Mouse (Mus musculus) limb, embryonic 11.5 days (tissue): ENCODE measurements around the gene Ddx39b. TPM values are rescaled to one million over a fixed set of nuclear protein-coding genes. Genes with fewer than 3 reads are reported as not detected.
A peak's percentile ranks its signal among the peaks of the same experiment; 100 is the strongest.

ENCODE experiments used
- ATAC-seq: fragments of 200-750 bp; cut with Nextera tagmentation; 2 replicates; pipeline ENCODE4 v1.8.0; 2017; ENCODE audit warnings: low read depth; ENCODE audit not compliant: insufficient number of reproducible peaks, low FRiP score, low TSS enrichment
- DNase-seq: peaks from one replicate; pipeline ENCODE4 v3.0.0-alpha.2; 2015; ENCODE audit warnings: low spot score
- H3K27ac ChIP-seq: fragments of 300-500 bp; sonication (generic); replicated peaks from 2 replicates; pipeline ENCODE4 v1.5.1; 2014; ENCODE audit warnings: low read depth, mild to moderate bottlenecking, low read length
- H3K27me3 ChIP-seq: fragments of 300-500 bp; sonication (generic); 2 replicates; pipeline ENCODE4 v1.6.1; 2014; ENCODE audit warnings: mild to moderate bottlenecking, low read length, mixed read lengths; ENCODE audit not compliant: control insufficient read depth, insufficient read depth
- H3K36me3 ChIP-seq: fragments of 300-500 bp; sonication (generic); 2 replicates; pipeline ENCODE4 v1.6.1; 2014; ENCODE audit warnings: mild to moderate bottlenecking, low read length, moderate library complexity, mixed read lengths; ENCODE audit not compliant: control insufficient read depth, insufficient read depth
- H3K4me1 ChIP-seq: fragments of 300-500 bp; sonication (generic); 2 replicates; pipeline ENCODE4 v1.6.1; 2014; ENCODE audit warnings: low read length, mixed read lengths; ENCODE audit not compliant: control insufficient read depth, insufficient read depth
- H3K4me2 ChIP-seq: fragments of 300-500 bp; sonication (generic); 2 replicates; pipeline ENCODE4 v1.6.1; 2014; ENCODE audit warnings: low read depth, mild to moderate bottlenecking, moderate library complexity; ENCODE audit not compliant: severe bottlenecking
- H3K4me3 ChIP-seq: fragments of 300-500 bp; sonication (generic); 2 replicates; pipeline ENCODE4 v1.5.1; 2014; ENCODE audit warnings: low read depth, low read length
- H3K9ac ChIP-seq: fragments of 300-500 bp; sonication (generic); 2 replicates; pipeline ENCODE4 v1.6.1; 2014; ENCODE audit warnings: mild to moderate bottlenecking, low read length
- H3K9me3 ChIP-seq: fragments of 300-500 bp; sonication (generic); 2 replicates; pipeline ENCODE4 v1.6.1; 2016; ENCODE audit warnings: low read length; ENCODE audit not compliant: control insufficient read depth
- WGBS: fragments of 180-500 bp; shearing (Covaris S2); extraction: QIAGEN DNeasy Blood & Tissue Kit; methylation state at CpG from one replicate; pipeline ENCODE4 v1.1.7; 2014; 5-methylcytosine and 5-hydroxymethylcytosine counted together
- polyA plus RNA-seq: library from polyadenylated mRNA; unstranded; fragments of >200 nt; fragmentation: Nextera tagmentation; extraction: Ambion mirVana; gene quantifications from 2 replicates; pipeline ENCODE4 v1.2.1, GENCODE M21; 2014

The Ddx39b gene
- polyA plus RNA-seq, 1 experiment from 2014 or later = 739 TPM

DNA sequence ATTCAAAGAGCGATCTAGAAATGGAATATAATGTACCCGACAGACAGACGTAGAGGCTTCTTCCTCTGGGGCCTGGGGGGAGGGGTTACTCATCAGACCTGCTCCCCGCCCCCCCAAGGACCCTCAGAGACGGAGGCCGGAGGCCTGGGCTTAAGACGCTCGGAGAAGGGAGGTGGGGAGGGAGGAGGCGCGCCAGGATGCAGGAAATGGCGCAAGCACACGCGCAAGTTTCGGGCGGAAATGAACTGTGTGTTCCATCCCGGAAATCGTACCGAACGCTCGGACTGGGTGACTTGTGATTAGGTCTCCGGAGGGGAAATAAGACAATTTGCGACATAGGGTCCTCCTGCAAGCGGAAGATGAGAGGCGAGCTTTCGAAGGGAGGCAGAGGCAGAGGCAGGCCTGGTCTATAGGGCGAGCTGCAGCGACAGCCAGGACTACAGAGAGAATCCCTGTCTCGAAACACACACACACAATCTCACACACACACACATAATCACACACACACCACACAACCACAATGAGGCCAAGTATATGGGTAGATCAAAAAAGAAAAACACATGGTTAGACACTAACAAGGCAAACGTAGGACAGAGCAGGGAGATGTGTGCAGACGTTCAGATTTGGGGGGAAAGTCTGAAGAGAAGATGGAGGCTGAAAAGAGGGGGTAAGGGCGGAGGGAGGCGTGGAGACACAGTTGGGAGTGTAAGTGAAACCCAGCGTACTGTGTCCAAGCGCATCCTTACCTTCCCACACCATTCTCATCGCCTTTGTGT lies 5.7 kb upstream of the Ddx39b start, which contains the start of gene Nfkbil1:
Gene Nfkbil1 (minus strand): TSS at position 179 of the 776 bp plus-strand sequence.
- Histone ChIP-seq H3K9ac (peak within 1 kb of the TSS; percentile 91), H3K4me2 (peak within 1 kb of the TSS; percentile 89), H3K36me3 (no peaks in the 10 kb centered on the region; the same call in 1 of the 2 replicates), H3K27ac (peak within 1 kb of the TSS; percentile 84), H3K9me3 (no peaks in the 10 kb centered on the region), H3K4me3 (peak within 1 kb of the TSS; percentile 49), H3K4me1 (peaks cover 7% of the 10 kb centered on the region; the same call in 1 of the 2 replicates), H3K27me3 (no peaks in the 10 kb centered on the region)
- DNase-seq (peak; percentile 88), ATAC-seq (peak; percentile 65)
- 2% methylated on average over 35 of the region's 35 CpGs for WGBS

GRCm38 (mm10) chr17:35236390-35236746 lies 5.2 kb upstream of the Ddx39b start:
- no peak overlapping the region for H3K9ac ChIP-seq
- ATAC-seq (peak; percentile 67), DNase-seq (peak; percentile 100)
- H3K36me3 ChIP-seq = no peaks in the 10 kb centered on the region; the same call in 1 of the 2 replicates
- peak overlapping the region; percentile 89 for H3K4me2 ChIP-seq
- 1% methylated on average over 18 of the region's 18 CpGs for WGBS
- H3K4me3 ChIP-seq = peak overlapping the region; percentile 49
- no peaks in the 10 kb centered on the region for H3K27me3 ChIP-seq
- peak overlapping the region; percentile 84 for H3K27ac ChIP-seq
- peaks cover 8% of the 10 kb centered on the region; the same call in 1 of the 2 replicates for H3K4me1 ChIP-seq
- no peaks in the 10 kb centered on the region for H3K9me3 ChIP-seq

GRCm38 (mm10) chr17:35236996-35237395 lies 4.5 kb upstream of the Ddx39b start:
- no peaks in the 10 kb centered on the region for H3K9me3 ChIP-seq
- H3K27ac ChIP-seq = no peak overlapping the region
- peaks cover 8% of the 10 kb centered on the region; the same call in 1 of the 2 replicates for H3K4me1 ChIP-seq
- no peak for ATAC-seq
- H3K4me3 ChIP-seq = no peak overlapping the region
- H3K9ac ChIP-seq = no peak overlapping the region
- H3K36me3 ChIP-seq = no peaks in the 10 kb centered on the region; the same call in 1 of the 2 replicates
- no peak overlapping the region; the same call in 1 of the 2 replicates for H3K4me2 ChIP-seq
- DNase-seq = no peak
- WGBS = 73% methylated on average over 9 of the region's 9 CpGs
- no peaks in the 10 kb centered on the region for H3K27me3 ChIP-seq

GRCm38 (mm10) chr17:35237504-35237903 lies 4.0 kb upstream of the Ddx39b start:
- no peak for ATAC-seq
- Histone ChIP-seq H3K27me3 (no peaks in the 10 kb centered on the region), H3K9me3 (no peaks in the 10 kb centered on the region), H3K4me2 (no peak overlapping the region), H3K27ac (no peak overlapping the region), H3K36me3 (no peaks in the 10 kb centered on the region; the same call in 1 of the 2 replicates), H3K9ac (no peak overlapping the region), H3K4me3 (no peak overlapping the region), H3K4me1 (peaks cover 8% of the 10 kb centered on the region; the same call in 1 of the 2 replicates)
- DNase-seq = no peak
- 88% methylated on average over 12 of the region's 12 CpGs for WGBS

- Histone ChIP-seq H3K27ac (no peak overlapping the region), H3K9me3 (no peaks in the 10 kb centered on the region), H3K9ac (no peak overlapping the region), H3K4me2 (no peak overlapping the region), H3K27me3 (no peaks in the 10 kb centered on the region), H3K4me1 (peaks cover 18% of the 10 kb centered on the region), H3K4me3 (no peak overlapping the region), H3K36me3 (peaks cover 13% of the 10 kb centered on the region)
- WGBS = 81% methylated on average over 5 of the region's 5 CpGs
- DNase-seq (no peak), ATAC-seq (no peak)
Observed at GRCm38 (mm10) chr17:35239700-35240099, 1.8 kb upstream of the Ddx39b start.

GRCm38 (mm10) chr17:35240384-35241304 lies 902 bp upstream of the Ddx39b start:
- no peaks in the 10 kb centered on the region for H3K9me3 ChIP-seq
- H3K4me2 ChIP-seq = peak overlapping the region; percentile 94
- H3K36me3 ChIP-seq = peaks cover 21% of the 10 kb centered on the region
- H3K9ac ChIP-seq = peak overlapping the region; percentile 100
- no peaks in the 10 kb centered on the region for H3K27me3 ChIP-seq
- H3K27ac ChIP-seq = peak overlapping the region; percentile 14; the same call in 1 of the 2 replicates
- DNase-seq = no peak
- H3K4me3 ChIP-seq = peak overlapping the region; percentile 98
- WGBS = 31% methylated on average over 12 of the region's 12 CpGs
- peaks cover 22% of the 10 kb centered on the region for H3K4me1 ChIP-seq
- ATAC-seq = peak; percentile 6; the same call in 1 of the 2 replicates

GRCm38 (mm10) chr17:35242015-35242941 lies 732 bp downstream of the Ddx39b start:
- H3K9ac ChIP-seq = peak overlapping the region; percentile 100
- H3K27me3 ChIP-seq = no peaks in the 10 kb centered on the region
- peaks cover 36% of the 10 kb centered on the region for H3K36me3 ChIP-seq
- DNase-seq (peak; percentile 63), ATAC-seq (peak; percentile 27; the same call in 1 of the 2 replicates)
- H3K9me3 ChIP-seq = no peaks in the 10 kb centered on the region
- peaks cover 22% of the 10 kb centered on the region for H3K4me1 ChIP-seq
- under 1% methylated on average over 55 of the region's 55 CpGs for WGBS
- peak overlapping the region; percentile 98 for H3K4me3 ChIP-seq
- peak overlapping the region; percentile 94 for H3K4me2 ChIP-seq
- peak overlapping the region; percentile 98 for H3K27ac ChIP-seq
